Mouse (Mus musculus): ENCODE data around the gene Slc2a4. TPM values are rescaled to one million over a fixed set of nuclear protein-coding genes. Genes with fewer than 3 reads are reported as not detected.

Gene Slc2a4
- total RNA-seq (2017), result 0.78 TPM in 1 of 2 replicates, not detected in the other

GRCm38 (mm10) chr11:69948066-69948762 lies at the start of gene Slc2a4:
TSS of gene Slc2a4 (minus strand) at chr11:69948188.
- peak; percentile 91 for ATAC-seq (replicated peaks; ENCODE audit: low read depth, poor library complexity, severe bottlenecking)

DNA sequence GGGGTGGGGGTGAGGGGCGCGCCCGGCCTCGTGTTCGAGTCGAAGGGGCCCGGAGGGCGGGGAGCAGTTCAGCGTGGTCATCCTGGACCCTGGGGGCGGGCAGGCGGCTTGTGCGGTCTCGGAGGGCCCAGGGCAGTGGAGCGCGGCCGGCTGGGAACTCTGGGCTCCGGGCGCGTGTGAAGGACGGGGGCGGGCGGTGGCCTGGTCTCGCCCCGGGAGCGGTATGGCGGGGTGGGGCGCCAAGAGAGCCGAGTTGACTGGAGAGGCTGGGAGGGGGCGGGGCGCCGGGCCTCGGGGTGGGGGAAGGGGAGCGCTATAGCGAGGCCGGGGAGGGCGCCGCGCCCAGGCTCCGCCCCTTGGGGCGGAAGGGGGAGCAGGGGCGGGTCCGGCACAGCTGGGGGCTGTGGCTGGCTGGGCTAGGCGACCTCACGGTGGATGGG lies 49.1 kb upstream of the Slc2a4 start:
- ATAC-seq (replicated peaks; ENCODE audit: low read depth, poor library complexity, severe bottlenecking), result 0 out of 2 replicates have a peak, but pooled peaks have one; percentile 9

DNA sequence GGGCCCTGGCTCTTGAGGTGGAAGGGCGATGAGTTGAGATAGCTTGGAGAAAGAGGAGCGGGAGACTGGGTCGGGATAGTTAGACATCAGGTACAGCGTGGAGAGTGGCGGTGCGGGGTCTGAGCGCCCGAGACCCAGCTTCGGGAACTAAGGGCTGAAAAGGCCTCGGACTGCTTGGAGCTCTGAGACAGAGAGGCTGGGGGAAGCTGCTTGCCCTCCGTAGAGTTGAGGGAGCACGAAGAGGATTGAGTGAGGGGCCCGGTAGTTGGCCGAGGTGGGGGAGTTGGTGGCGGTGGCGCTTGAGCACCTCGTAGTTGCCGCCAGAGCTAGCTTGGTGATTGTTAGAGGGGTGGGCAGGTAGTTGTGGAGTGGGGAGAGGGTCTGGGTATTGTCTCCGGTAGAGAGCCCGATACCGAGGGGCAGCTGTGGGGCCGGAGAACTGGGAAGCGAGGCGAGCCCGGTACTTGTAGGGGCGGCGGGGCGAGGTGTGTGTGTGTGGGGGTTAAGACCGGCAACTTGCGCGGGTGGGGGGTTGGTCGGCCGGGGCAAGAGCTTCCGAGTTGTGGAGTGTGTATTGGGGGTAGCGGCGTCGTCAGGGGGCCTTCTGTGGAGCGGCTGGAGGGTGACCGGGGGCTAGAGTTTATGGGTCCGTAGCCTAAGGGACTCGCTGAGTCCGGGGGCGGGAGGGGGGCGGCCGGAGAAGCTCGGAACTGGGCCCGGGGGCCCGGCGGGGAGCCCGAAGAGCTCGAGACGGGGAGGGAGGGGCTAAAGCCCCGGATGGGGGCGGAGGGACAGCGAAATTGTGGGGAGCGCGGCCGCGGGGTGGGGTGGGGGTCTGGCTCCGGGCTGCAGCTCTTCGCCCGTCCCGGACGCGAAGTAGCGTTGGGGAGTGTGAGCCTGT lies 48.4 kb upstream of the Slc2a4 start:
- no peak for ATAC-seq (replicated peaks; ENCODE audit: low read depth, poor library complexity, severe bottlenecking)

DNA sequence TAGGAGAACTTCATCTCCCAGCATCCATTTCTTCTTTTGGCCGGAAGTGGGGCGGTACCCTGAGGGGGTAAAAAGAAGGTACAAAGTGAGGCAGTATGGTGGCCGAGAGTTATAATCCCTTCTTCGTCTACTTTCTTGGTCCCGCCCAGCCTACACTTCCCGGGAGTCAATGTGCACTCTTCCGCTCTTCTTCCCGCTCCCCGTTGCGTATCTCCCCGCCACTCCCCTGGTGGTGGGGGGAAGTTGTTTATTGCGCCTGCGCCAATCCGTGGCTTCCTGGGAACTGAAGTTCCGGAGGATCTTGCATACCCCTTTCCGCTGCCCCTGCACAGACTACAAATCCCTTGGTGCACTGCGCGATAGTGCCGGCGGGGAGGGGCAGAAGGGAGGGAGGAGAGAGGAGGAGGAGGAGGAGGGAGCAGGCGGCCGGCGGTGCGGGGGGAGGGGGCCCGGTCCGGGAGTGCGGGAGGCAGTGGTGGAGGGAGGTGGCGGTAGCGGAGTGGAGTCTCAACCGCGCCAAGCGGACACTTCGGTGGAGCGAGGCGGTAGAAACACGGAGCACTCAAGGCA lies 47.5 kb upstream of the Slc2a4 start, which contains the start of gene Phf23:
Phf23 (plus strand) TSS at position 387 of the 570 bp plus-strand sequence.
- ATAC-seq (replicated peaks; ENCODE audit: low read depth, poor library complexity, severe bottlenecking), result peak; percentile 70

GRCm38 (mm10) chr11:69994401-69995090 lies 46.6 kb upstream of the Slc2a4 start:
- no peak for ATAC-seq (replicated peaks; ENCODE audit: low read depth, poor library complexity, severe bottlenecking)

DNA sequence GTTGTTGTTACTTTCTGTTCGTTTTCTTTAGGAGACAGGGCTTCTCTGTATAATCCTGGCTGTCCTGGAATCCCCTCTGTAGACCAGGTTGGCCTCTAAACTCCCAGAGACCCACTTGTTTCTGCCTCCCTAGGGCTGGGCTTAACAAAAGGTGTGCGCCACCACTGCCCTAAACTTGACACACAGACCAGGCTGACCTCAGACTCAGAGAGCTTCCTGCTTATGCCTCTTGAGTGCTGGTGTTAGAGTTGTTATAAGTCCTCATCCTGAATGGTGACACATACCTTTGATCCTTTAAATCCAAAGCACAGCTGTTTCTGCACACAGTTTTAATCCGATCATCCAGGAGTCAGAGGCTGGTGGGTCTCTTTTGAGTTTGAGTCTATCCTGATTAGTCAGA lies 44.9 kb upstream of the Slc2a4 start:
- ATAC-seq (replicated peaks; ENCODE audit: low read depth, poor library complexity, severe bottlenecking), result no peak

DNA sequence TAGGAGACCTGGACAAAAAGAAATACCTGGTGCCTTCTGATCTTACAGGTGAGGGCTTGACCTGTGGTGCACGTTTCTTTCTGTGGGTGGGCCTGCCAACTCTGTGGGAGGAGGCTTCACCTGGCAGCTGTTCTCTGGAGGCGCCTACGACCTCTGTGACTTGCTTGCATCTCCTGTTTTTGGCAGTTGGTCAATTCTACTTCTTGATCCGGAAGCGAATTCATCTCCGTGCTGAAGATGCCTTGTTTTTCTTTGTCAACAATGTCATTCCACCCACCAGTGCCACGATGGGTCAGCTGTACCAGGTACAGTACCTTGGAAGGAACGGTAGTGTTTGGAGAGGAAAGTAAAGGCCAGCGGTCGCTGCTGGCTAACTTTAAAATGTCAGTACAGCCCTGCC lies 44.4 kb upstream of the Slc2a4 start:
- no peak for ATAC-seq (replicated peaks; ENCODE audit: low read depth, poor library complexity, severe bottlenecking)

DNA sequence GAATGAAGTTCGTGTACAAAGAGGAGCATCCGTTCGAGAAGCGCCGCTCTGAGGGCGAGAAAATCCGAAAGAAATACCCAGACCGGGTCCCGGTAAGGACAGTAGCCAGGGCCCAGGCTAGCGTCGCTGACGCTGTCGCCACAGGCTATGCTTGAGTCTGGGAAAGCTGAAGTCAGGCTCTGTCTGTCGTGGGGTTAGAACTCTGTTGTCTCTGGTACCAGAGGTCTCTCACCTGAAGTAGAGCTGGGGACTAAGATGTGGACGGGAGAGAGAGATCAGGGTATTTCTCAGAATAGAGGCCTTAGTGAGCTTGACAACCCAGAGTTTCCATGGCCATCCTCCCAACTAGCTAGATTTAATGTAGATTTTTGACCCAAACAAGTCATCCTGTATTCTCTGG lies 43.7 kb upstream of the Slc2a4 start:
- no peak for ATAC-seq (replicated peaks; ENCODE audit: low read depth, poor library complexity, severe bottlenecking)

DNA sequence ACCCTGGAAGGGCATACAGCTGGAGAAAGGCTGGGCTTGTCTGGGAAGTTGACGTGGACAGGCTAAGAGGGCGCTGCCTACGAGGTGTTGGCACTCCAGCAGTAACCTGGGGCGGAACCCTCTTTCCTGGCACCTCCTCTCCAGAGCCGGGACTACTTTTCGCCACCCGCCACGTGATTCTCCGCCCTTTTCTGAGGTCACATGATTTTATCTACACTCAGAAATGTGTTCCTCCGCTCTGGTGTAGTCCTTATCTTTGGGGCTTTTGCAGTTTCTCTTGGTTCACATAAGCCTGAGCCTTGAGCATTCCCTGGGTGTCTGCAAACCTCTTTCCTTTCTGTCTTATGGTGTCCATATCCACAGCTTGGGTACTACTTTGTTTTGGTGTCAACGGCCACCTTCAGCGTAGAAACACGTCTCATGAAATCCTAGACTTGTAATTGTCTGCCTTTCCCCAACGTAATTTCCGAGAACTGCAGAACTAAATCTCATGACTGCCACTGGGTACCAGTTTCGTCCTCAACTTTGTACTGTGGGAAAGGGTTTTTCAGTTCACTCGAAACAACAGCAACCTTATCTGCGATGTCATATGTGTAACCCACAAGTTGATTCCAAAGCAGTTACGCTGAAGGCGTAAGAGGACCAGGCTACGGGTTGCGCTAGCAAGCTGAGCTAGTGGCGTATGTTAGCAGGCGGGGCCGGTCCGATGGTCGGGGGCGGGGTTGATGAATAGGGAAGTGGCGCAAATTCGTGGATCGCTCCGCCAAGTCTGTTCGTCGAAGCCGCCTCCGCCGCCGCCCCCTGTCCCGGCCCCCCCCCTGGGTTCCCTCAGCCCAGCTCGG lies 43.1 kb upstream of the Slc2a4 start, which contains the start of gene Gabarap:
Gabarap (plus strand) TSS at position 294 of the 842 bp plus-strand sequence.
- peak; percentile 69 for ATAC-seq (replicated peaks; ENCODE audit: low read depth, poor library complexity, severe bottlenecking)

DNA sequence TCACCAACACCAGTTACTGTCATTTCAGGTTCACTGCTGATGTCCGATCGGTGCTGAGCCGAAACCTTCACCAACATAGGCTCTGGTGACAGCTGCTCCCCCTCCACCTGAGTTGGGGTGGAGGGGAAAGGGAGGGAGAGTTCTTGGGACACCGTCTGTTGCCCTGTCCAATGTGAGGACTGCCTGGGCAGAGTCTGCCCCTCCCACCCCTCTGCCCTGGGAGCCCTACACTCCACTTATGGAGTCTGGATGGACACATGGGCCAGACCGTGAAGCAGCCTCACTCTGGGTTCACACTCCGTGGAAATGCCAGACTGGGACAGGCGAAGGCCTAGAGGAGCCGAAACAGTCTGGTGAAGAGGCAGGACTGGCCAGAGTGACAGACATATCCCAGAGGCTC lies 42.0 kb upstream of the Slc2a4 start:
- ATAC-seq (replicated peaks; ENCODE audit: low read depth, poor library complexity, severe bottlenecking), result no peak

DNA sequence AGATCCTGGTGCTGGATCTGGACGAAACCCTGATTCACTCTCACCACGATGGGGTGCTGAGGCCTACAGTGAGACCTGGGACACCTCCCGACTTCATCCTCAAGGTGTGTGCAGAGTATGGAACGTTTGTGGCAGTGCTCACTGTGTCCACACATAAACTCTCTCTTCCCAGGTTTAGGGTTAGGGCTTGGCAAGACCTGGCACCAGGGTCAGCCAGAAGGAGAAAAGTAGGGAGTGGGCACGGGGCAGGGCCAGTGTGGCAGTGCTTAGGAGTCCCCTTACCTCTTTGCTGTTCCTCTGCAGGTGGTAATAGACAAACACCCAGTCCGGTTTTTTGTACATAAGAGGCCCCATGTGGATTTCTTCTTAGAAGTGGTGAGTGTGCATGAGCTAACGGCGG lies 36.4 kb upstream of the Slc2a4 start:
- ATAC-seq (replicated peaks; ENCODE audit: low read depth, poor library complexity, severe bottlenecking), result no peak

GRCm38 (mm10) chr11:69983377-69983776 lies 35.4 kb upstream of the Slc2a4 start:
- no peak for ATAC-seq (replicated peaks; ENCODE audit: low read depth, poor library complexity, severe bottlenecking)

DNA sequence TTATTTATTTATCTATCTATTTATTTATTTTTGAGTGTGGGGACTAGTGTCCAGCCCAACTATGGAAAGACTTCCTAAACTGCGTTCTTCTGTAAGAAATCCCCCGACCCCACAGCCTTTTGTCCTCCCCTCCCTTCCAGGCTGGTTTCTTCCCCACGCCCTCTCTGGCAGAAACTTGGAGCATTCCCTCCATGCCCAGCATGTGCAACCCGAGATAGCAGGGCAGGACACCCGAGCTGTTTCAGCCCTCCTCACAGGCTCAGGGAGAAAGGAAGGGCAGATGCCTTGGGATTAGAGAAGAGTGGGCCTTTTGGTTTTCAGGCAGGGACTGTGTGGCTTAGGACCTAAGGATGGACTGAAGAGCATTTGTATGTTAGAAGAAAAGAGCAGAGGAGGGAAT lies 34.9 kb upstream of the Slc2a4 start:
- ATAC-seq (replicated peaks; ENCODE audit: low read depth, poor library complexity, severe bottlenecking), result no peak

GRCm38 (mm10) chr11:69982225-69982624 lies 34.2 kb upstream of the Slc2a4 start, which contains the start of gene Elp5:
TSS of gene Elp5 (minus strand) at chr11:69982517.
- no peak for ATAC-seq (replicated peaks; ENCODE audit: low read depth, poor library complexity, severe bottlenecking)

DNA sequence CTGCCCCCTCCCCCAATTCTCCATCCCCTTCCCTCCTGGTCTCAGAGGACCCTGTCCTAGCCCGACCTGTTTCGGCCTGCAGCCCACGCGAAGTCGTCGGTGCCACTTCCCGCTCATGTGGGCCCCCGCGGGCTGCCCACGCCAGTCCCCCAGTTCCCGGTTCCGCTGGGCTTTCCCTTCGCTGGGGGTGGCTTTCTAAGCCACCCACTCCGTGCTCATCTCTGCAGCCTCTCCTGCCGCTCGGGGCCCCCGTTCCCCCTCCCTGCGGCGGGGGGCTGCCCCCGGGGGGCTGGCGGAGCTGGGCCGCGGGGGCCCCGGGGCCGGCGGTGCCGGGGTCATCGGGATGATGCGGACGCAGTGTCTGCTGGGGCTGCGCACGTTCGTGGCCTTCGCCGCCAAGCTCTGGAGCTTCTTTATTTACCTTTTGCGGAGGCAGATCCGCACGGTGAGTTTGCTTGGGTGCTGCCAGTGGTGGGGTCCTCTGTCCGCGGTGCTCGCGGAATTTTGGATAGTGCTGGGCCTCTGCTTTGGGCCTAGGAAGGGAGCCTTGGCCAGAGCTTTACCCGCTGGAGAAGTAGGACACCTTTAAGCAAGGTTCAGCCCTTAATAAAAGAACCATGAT lies 33.3 kb upstream of the Slc2a4 start, which contains the start of gene Ctdnep1:
Ctdnep1 (plus strand) TSS at position 16 of the 622 bp plus-strand sequence.
- no peak for ATAC-seq (replicated peaks; ENCODE audit: low read depth, poor library complexity, severe bottlenecking)

DNA sequence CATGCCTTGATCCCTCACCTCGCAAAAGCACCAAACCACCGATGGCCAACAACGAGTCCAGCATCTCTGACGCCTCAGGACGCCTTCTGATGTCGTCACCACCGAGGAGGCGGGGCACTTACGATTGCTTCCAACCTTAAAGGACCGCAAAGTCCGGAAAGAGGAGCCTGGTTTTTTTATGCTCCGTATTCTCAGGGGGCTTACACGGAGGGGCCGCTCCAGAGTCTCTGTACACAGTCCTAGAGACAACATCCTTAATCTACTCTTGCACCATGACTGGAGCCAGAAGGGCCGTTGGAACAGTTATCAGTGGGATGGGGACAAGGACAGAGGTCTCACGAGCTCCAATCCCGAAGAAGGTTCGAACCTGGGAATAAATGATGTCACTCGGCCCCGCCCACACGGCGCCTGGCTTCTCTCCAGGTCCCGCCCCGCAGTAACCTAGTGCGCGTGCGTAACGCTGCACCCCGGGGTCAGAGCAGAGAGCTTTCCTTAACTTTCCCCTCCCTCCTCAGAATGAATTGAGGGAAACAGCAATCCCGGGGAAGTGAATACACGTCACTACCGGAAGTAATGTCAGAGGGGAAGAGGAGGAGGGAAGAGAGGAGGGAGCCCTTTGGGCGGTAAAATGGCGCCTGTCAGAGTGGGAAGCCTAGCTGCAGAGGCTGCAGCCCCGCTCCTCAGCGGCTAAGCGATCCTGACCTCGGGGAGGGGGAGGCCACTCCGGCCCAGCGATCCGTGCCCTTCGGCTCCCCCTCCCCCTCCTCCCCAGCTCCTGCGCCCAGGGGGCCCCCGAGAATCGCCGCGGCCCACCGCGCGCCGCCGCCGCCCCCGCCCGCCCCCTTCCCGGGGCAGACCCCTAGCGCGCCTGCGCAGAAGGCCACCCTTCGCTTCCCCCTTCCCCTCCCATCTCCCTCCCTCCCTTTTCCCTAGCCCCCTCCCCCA lies 32.5 kb upstream of the Slc2a4 start:
- ATAC-seq (replicated peaks; ENCODE audit: low read depth, poor library complexity, severe bottlenecking), result peak; percentile 91

GRCm38 (mm10) chr11:69979827-69980195 lies 31.8 kb upstream of the Slc2a4 start:
- ATAC-seq (replicated peaks; ENCODE audit: low read depth, poor library complexity, severe bottlenecking), result no peak

- ATAC-seq (replicated peaks; ENCODE audit: low read depth, poor library complexity, severe bottlenecking), result no peak
Measured at GRCm38 (mm10) chr11:69976271-69976670, 28.3 kb upstream of the Slc2a4 start.
